Mouse (Mus musculus) hematopoietic stem cell, adult 5-6 weeks (primary cell): ENCODE results near the gene Gm10964. TPM values are rescaled to one million over a fixed set of nuclear protein-coding genes. Genes with fewer than 3 reads are reported as not detected.
"Not testable (repeated sequence)": the region's sequence is repeated elsewhere in the genome, so short reads cannot be mapped to it uniquely, and the experiment has no call there.

Experiments
- ATAC-seq, 2 experiments: fragments of 125-278 bp in 1 of 2; replicated peaks in 1 of 2; 2 replicates each; pipeline ENCODE4 v1.8.0; 2016 to 2017; ENCODE audit warnings: inconsistent platforms in 2 of 2, mild to moderate bottlenecking in 2 of 2, moderate number of reproducible peaks in 2 of 2, low read depth in 1 of 2, moderate TSS enrichment in 1 of 2; ENCODE audit not compliant: low FRiP score in 2 of 2, poor library complexity in 2 of 2, severe bottlenecking in 2 of 2, insufficient read depth in 1 of 2, low TSS enrichment in 1 of 2
- total RNA-seq: library from RNA; stranded (forward); fragments of 172-1452, 232-1000 nt; gene quantifications from 2 replicates; pipeline ENCODE4 v1.2.3, GENCODE M21; 2017

Gm10964 gene
- total RNA-seq, 1 experiment from 2014 or later: not detected

DNA sequence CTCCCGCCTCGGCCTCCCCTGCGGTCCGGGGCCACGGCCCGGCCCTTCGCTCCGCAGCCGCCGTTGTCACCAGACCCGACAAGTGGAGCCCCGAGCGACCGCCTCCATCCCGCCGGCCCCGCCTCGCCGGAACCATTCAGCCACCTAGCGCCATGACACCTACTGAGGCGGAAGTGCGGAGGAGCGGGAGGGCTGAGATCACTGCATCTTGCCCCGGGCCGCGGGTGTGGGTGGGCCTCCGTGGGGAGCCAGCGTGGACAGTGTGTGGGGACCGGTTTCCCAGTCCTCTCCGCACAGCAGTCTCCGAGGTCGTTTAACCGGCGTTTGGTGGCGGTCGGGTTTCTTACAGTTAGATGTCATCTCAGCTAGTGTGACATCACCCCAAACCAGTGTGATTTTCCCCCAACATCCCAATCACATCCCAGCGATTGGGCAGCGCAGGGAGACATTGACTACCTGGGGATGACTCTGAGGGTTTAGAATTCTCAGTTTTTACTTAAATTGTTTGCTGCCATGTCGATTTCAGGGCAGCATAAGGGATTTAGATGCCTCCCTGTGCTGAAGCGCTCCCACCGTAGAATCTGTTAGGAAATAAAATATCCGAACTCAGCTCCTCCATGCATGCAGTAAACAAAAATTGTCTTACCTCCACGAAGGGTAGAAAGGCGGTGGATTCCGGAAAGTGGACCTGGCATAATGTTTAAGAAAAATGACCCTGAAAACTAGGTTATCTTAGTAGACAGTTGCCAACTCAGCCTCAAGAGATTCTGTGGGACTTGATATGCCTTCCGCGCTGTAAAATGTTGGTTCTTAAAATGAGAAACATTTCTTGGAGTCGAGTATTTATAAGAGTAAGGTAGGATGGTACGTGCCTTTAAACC, 52.3 kb downstream of the Gm10964 start, which contains the start of gene Hipk1:
Gene Hipk1 (minus strand): TSS at position 334 of the 881 bp plus-strand sequence.
- peak; percentile 88 to 89 for ATAC-seq

DNA sequence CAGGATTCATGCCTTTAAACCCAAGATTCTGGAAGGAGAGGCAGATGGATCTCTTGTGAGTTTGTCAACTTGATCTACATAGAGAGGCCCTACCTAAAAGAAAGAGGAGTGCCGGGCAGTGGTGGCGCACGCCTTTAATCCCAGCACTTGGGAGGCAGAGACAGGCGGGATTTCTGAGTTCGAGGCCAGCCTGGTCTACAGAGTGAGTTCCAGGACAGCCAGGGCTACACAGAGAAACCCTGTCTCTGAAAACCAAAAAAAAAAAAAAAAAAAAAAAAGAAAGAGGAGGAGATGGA, 52.9 kb downstream of the Gm10964 start:
- ATAC-seq: not testable (repeated sequence)

DNA sequence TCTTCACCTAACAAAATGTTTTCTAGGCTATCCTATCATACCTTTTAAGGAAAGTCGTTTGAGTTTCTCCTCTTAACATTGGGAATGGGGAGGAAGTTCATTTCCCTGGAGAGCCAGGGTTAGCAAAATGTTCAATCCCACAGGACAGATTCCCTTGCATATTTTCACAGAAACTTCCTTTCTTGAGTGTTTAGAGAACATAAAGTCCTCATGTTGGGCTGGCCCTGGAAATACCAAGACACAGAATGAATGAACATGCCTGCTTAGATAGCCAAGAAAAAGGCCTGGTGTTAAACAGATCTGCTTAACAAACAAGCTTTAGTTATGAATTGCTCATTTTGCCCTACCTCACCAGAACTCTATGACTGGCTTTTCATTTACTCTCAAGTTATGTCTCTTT, 53.4 kb downstream of the Gm10964 start:
- no peak for ATAC-seq

Other genes with a start within 250 kb of the Gm10964 start
- gene Syt6, start 164.1 kb upstream of the Gm10964 start, total RNA-seq: 0.69 TPM in 1 of 2 replicates, not detected in the other
- gene Atg4a-ps, start 93.3 kb upstream of the Gm10964 start, total RNA-seq: 0.60 and 0.94 TPM in 2 replicates
- gene Olfml3, start 1.4 kb upstream of the Gm10964 start, total RNA-seq: 0.88 and 3.1 TPM in 2 replicates
- gene Hipk1, start 52.2 kb downstream of the Gm10964 start, total RNA-seq: 105 and 128 TPM in 2 replicates
- gene Dclre1b, start 70.1 kb downstream of the Gm10964 start, total RNA-seq: 15.2 and 17.4 TPM in 2 replicates
- gene Ap4b1, start 70.2 kb downstream of the Gm10964 start, total RNA-seq: 21.6 and 28.6 TPM in 2 replicates
- gene Gm43064, start 70.2 kb downstream of the Gm10964 start, total RNA-seq: 0.94 TPM in 1 of 2 replicates, not detected in the other
- gene Bcl2l15, start 93.2 kb downstream of the Gm10964 start, total RNA-seq: 0.50 TPM in 1 of 2 replicates, not detected in the other
- gene Ptpn22, start 120.4 kb downstream of the Gm10964 start, total RNA-seq: 57.9 and 65.8 TPM in 2 replicates
- 47.0 and 48.7 TPM in 2 replicates for gene Rsbn1, start 174.8 kb downstream of the Gm10964 start, total RNA-seq
- 39.2 and 42.7 TPM in 2 replicates for gene Phtf1, start 228.7 kb downstream of the Gm10964 start, total RNA-seq